Mouse (Mus musculus) midbrain, embryonic 16.5 days (tissue): ENCODE measurements at regions not wholly inside any gene's neighbourhood (a gene's known extent, or its start where the extent isn't known, plus 50 kb on each side); places are given as distances from the start of the nearest gene placed in this dataset.
A peak's percentile ranks its signal among the peaks of the same experiment; 100 is the strongest.

Source experiments
- ATAC-seq: fragments of 200-750 bp; cut with Nextera tagmentation; 2 replicates; pipeline ENCODE4 v1.8.0; 2017; ENCODE audit warnings: moderate TSS enrichment
- H3K27ac ChIP-seq: fragments of 300-500 bp; sonication (generic); 2 replicates; pipeline ENCODE4 v1.5.1; 2014; ENCODE audit warnings: mild to moderate bottlenecking, low read length, mixed read lengths
- H3K27me3 ChIP-seq: fragments of 300-500 bp; sonication (generic); 2 replicates; pipeline ENCODE4 v1.6.1; 2014; ENCODE audit warnings: low read depth, low read length, mixed read lengths; ENCODE audit not compliant: control insufficient read depth, insufficient read depth
- H3K36me3 ChIP-seq: fragments of 300-500 bp; sonication (generic); 2 replicates; pipeline ENCODE4 v1.6.1; 2014; ENCODE audit warnings: mild to moderate bottlenecking, low read length, moderate library complexity, mixed read lengths; ENCODE audit not compliant: control insufficient read depth, insufficient read depth
- H3K4me1 ChIP-seq: fragments of 300-500 bp; sonication (generic); 2 replicates; pipeline ENCODE4 v1.6.1; 2014; ENCODE audit warnings: mild to moderate bottlenecking, low read length, mixed read lengths; ENCODE audit not compliant: control insufficient read depth, insufficient read depth
- H3K4me2 ChIP-seq: fragments of 300-500 bp; sonication (generic); 2 replicates; pipeline ENCODE4 v1.6.1; 2014; ENCODE audit warnings: mild to moderate bottlenecking, low read length, mixed read lengths
- H3K4me3 ChIP-seq: fragments of 300-500 bp; sonication (generic); 2 replicates; pipeline ENCODE4 v1.5.1; 2014; ENCODE audit warnings: low read depth, mild to moderate bottlenecking, low read length, moderate library complexity, mixed read lengths
- H3K9ac ChIP-seq: fragments of 300-500 bp; sonication (generic); 2 replicates; pipeline ENCODE4 v1.6.1; 2014; ENCODE audit warnings: low read depth, low read length, mixed read lengths
- H3K9me3 ChIP-seq: fragments of 300-500 bp; sonication (generic); replicated peaks from 2 replicates; pipeline ENCODE4 v1.6.1; 2014; ENCODE audit warnings: mild to moderate bottlenecking, low read length, mixed read lengths; ENCODE audit not compliant: control insufficient read depth, poor library complexity, severe bottlenecking
- WGBS: fragments of 180-500 bp; shearing (Covaris S2); extraction: QIAGEN DNeasy Blood & Tissue Kit; methylation state at CpG from one replicate; pipeline ENCODE4 v1.1.7; 2014; 5-methylcytosine and 5-hydroxymethylcytosine counted together

GRCm38 (mm10) chr11:71857926-71858325 lies 108.2 kb downstream of the Wscd1 start:
- no peaks in the 10 kb centered on the region for H3K36me3 ChIP-seq
- H3K4me1 ChIP-seq, result no peaks in the 10 kb centered on the region
- H3K9me3 ChIP-seq, result no peaks in the 10 kb centered on the region
- no peak for ATAC-seq
- H3K27me3 ChIP-seq, result no peaks in the 10 kb centered on the region
- H3K27ac ChIP-seq, result no peak overlapping the region
- no peak overlapping the region for H3K9ac ChIP-seq
- H3K4me2 ChIP-seq, result no peak overlapping the region
- WGBS, result 83% methylated on average over 8 of the region's 8 CpGs
- no peak overlapping the region for H3K4me3 ChIP-seq

- Histone ChIP-seq H3K27me3 (no peaks in the 10 kb centered on the region), H3K27ac (no peak overlapping the region), H3K4me1 (no peaks in the 10 kb centered on the region), H3K4me3 (no peak overlapping the region), H3K9ac (no peak overlapping the region), H3K4me2 (no peak overlapping the region), H3K9me3 (no peaks in the 10 kb centered on the region), H3K36me3 (no peaks in the 10 kb centered on the region)
- WGBS, result 86% methylated on average over 1 of the region's 1 CpGs
- ATAC-seq, result no peak
Measured at GRCm38 (mm10) chr11:71855557-71855956, 105.8 kb downstream of the Wscd1 start.

DNA sequence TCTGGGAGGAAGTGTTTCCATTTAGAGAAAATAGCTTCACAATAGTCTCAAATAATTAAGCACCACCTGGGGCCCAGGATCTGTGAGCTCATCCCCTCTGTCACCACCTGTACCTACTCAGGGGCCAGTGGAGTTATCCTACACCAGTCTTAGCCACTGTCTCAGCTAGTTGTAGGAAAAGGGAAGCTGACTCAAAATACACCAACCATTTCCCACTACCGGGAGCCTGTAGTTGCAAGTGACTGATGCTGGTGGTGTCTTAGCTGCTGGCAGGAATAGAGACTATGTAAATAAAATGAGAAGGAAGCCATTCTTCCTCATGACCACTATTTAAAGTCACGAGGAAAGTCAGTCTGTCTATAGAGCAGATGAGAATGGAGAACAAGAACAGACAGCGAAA lies 105.3 kb downstream of the Wscd1 start:
- Histone ChIP-seq H3K4me3 (no peak overlapping the region), H3K27ac (no peak overlapping the region), H3K9ac (no peak overlapping the region), H3K9me3 (no peaks in the 10 kb centered on the region), H3K27me3 (no peaks in the 10 kb centered on the region), H3K36me3 (no peaks in the 10 kb centered on the region), H3K4me1 (no peaks in the 10 kb centered on the region), H3K4me2 (no peak overlapping the region)
- no peak for ATAC-seq
- 85% methylated on average over 3 of the region's 3 CpGs for WGBS

DNA sequence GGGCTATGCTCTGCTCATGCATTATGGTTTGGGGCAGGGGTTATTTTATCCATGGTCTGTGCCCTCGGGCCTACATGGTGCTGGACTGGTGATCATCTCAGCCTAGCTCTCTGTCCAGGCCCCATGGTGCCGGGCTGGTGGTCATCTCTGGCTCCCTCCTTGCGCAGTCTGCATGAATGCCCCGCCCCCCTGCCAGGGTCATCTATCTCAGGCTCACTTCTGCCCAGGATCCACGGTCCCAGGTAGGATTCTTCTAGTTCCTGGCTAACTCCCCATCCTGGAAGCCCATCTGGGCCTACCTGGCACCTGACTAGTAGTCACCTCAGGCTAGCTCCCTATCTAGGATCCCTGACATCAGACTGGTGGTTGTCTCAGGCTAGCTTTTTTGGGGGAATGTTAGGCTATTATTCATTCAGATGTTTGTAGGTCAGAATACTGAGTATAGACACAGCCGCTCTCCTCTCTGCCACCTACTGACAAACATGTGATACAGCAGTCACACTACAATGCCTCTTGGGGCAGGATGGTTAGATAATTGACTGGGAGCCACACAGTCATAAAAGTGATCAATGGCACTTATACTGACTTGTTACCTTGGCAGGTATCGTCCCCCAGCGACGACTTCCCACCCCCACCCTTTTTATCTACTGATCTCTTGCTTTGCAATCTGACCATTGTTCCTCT lies 98.1 kb downstream of the Wscd1 start:
- Histone ChIP-seq H3K9ac (no peak overlapping the region), H3K4me1 (no peaks in the 10 kb centered on the region), H3K36me3 (no peaks in the 10 kb centered on the region), H3K9me3 (no peaks in the 10 kb centered on the region), H3K27me3 (no peaks in the 10 kb centered on the region), H3K4me3 (no peak overlapping the region), H3K27ac (no peak overlapping the region), H3K4me2 (no peak overlapping the region)
- ATAC-seq, result no peak
- WGBS, result 56% methylated on average over 9 of the region's 9 CpGs

- Histone ChIP-seq H3K4me2 (no peak overlapping the region), H3K36me3 (no peaks in the 10 kb centered on the region), H3K9me3 (no peaks in the 10 kb centered on the region), H3K27me3 (no peaks in the 10 kb centered on the region), H3K27ac (peak overlapping the region; percentile 15; the same call in 1 of the 2 replicates), H3K4me3 (no peak overlapping the region), H3K4me1 (no peaks in the 10 kb centered on the region), H3K9ac (no peak overlapping the region)
- no peak for ATAC-seq
- 36% methylated on average over 3 of the region's 3 CpGs for WGBS
Measured at GRCm38 (mm10) chr11:71846496-71846895, 96.8 kb downstream of the Wscd1 start.

DNA sequence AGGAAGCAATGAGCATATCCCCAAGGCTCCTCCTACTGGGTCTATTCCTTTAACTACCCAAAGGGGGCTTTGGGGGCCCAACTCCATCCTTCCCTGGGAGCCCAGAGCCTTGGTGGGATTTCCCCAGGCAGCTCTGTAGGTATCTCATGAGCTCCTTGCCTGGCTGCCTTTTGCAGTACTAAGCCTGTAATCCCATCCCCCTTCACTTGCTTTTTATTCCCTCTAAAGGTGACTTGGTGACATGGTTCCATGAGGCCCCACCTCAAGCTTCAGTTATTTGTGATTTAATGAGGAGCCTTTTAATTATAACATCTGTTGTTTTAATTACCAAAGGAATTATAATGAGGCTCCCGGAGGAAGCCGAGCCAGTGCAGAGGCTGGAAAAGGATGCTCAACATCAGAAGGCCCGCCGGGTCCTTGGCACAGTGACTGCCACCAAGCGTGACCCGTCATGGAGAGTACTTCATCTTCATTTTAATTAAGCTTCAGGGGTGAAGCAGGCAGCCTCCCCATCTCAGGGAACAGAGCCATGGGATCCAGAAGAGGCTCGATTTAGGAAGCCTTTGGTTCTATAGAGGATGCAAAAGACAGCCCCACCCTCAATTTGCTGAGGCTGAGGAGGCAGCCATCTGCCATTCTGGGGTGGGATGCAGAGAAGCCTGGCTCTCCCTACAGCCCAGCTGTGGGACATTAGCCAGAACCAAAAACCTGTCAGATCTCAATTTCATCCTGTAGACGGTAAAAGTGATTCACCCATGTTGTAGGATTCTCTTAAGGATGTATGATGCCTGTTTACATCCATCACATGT lies 91.1 kb downstream of the Wscd1 start:
- H3K4me2 ChIP-seq, result no peak overlapping the region

More for the DNA sequence above, 91.1 kb downstream of the Wscd1 start:
- 49% methylated on average over 8 of the region's 8 CpGs for WGBS
- no peaks in the 10 kb centered on the region for H3K9me3 ChIP-seq
- no peaks in the 10 kb centered on the region for H3K27me3 ChIP-seq
- no peak overlapping the region for H3K27ac ChIP-seq
- no peak overlapping the region for H3K4me3 ChIP-seq
- H3K9ac ChIP-seq, result no peak overlapping the region
- ATAC-seq, result 0 out of 2 replicates have a peak, but pooled peaks have one; percentile 17
- no peaks in the 10 kb centered on the region for H3K4me1 ChIP-seq
- H3K36me3 ChIP-seq, result no peaks in the 10 kb centered on the region
